Mouse (Mus musculus) thymus, adult 2 months (tissue): ENCODE data around the gene Gm8108.
"Not testable (repeated sequence)": the region's sequence is repeated elsewhere in the genome, so short reads cannot be mapped to it uniquely, and the experiment has no call there.

Experiments used
- CTCF ChIP-seq: fragments of 200-500 bp; IDR thresholded peaks from 2 replicates; pipeline ENCODE4 v1.5.1; 2012; ENCODE audit warnings: mild to moderate bottlenecking, control low read depth, low read length, moderate library complexity, borderline replicate concordance; ENCODE audit not compliant: control insufficient read depth, poor library complexity, insufficient read depth; ENCODE audit errors: extremely low read depth
- POLR2A ChIP-seq: fragments of 200-500 bp; IDR thresholded peaks from 2 replicates; pipeline ENCODE4 v1.6.1; 2012; ENCODE audit warnings: mild to moderate bottlenecking, low read length, control low read depth, moderate library complexity; ENCODE audit not compliant: control insufficient read depth, poor library complexity, insufficient read depth; ENCODE audit errors: extremely low read depth

DNA sequence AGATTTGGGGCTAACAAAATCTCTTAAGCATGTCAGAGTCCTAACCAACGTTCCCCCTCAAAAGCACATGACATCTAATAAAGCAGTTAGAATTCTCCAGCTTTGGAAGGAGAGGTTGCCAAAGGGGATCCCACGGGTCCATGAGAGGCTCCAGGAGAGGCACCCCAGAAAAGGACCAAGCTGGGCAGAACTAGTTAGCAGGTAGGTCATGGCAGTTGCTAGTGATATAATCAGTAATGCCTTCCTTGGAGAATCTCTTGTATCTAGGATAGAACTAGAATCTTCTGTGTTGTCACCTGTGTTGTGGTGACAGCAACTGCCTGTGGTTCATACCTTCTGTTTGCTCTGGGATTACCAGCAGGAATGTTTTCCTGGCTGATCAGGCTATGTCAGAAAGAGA, 54.4 kb downstream of the Gm8108 start, which contains the start of gene Gm3127:
- TF ChIP-seq CTCF, POLR2A: not testable (repeated sequence)
